Mouse (Mus musculus): ENCODE data around the gene Rasl2-9. TPM values are rescaled to one million over a fixed set of nuclear protein-coding genes. Genes with fewer than 3 reads are reported as not detected.
"Not testable (repeated sequence)": the region's sequence is repeated elsewhere in the genome, so short reads cannot be mapped to it uniquely, and the experiment has no call there.

Rasl2-9 gene
- total RNA-seq (2021), result under 1 TPM in 1 of 2 experiments, not detected in 1; 0.59 TPM
- long read RNA-seq, experiment 1, result 0 reads
- long read RNA-seq, experiment 2, result 0 reads

DNA sequence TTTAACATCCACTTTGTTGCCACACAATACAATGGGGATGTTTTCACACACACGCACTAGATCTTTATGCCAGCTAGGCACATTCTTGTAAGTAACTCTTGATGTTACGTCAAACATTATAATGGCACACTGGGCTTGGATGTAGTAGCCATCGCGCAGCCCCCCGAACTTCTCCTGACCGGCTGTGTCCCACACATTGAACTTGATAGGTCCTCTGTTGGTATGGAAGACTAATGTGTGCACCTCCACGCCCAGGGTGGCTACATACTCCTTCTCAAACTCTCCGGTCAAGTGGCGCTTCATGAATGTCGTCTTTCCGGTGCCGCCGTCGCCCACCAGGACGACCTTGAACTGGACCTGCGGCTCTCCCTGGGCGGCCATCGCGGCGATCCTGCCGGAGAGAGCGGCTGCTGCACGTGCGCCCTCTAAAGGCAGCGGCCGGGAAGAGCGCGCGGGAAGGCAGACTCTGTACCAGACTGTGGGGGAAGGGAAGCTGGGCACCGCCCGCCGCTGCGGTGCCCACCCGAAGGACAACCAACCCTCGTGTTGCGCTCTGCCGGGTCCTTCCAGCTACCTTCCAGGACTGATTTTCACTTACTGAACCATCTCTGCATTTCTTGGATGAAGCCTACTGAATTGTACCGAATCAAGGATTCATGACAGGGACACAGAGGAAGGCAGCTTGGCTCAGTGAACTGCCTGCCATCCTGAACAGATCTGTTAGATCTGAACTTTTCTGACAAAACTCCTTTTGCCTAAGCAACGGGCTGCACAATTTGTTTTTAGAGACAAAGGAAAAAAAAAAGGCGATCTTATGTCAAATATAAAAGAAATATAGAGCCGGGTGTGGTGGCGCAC is at the start of gene Rasl2-9:
TSS of gene Rasl2-9 (minus strand) at position 402 of the 858 bp plus-strand sequence.
- TF ChIP-seq CTCF (conservative IDR thresholded peaks at IDR 0.05), result peak; percentile 97
- H3K4me3 ChIP-seq, result peak within 1 kb of the TSS; percentile 55
- H3K27ac ChIP-seq, result peak within 1 kb of the TSS; percentile 73
- DNase-seq (ENCODE audit: low spot score in 2 of 2), result peak; percentile 52 to 83

DNA sequence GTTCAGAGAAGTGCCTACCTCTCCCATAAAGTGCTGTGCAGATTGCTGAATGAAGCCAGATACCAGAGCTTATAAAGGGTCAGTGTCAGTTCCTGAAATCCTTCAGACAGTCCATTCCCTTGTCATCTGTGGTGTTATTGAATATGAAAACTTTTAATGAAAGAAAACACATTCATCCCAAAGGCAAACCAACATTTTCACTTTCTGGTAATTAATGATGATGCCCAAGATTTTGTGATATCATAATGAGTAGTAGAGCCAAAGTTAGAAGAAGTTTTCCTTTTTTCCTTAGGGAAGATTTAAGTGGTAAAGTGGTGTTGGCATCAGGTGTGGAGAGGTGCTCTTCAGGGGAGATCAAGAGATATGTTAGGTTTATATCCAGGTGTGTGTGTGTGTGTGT is 23.8 kb upstream of the Rasl2-9 start, which contains the start of gene Vmn1r55:
TSS of gene Vmn1r55 (minus strand) at position 101 of the 400 bp plus-strand sequence.
- H3K27ac ChIP-seq; DNase-seq (ENCODE audit: low spot score in 2 of 2); H3K4me3 ChIP-seq: not testable (repeated sequence)

DNA sequence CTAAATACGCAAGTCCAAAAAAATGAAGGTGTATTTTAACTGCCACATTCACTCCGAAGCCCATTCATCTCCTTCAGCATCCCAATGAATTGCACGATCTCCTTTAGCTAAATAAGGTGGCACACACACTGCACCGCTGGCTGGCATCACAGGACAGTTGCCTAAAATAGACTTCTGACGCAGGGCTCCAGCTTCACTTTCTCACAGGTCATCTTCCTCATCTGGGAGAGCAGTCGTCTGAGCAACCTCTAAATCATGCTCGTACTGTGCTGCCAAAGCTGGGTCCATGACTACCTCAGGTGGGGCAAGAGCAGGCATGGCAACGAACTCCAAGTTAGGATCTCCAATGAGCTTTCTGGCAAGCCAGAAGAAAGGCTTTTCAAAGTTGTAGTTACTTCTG is 672 bp downstream of the Rasl2-9 start:
- peak overlapping the region; percentile 55 for H3K4me3 ChIP-seq
- no peak for TF ChIP-seq CTCF (conservative IDR thresholded peaks at IDR 0.05)
- DNase-seq (ENCODE audit: low spot score in 2 of 2), result no peak
- H3K27ac ChIP-seq, result no peak overlapping the region

DNA sequence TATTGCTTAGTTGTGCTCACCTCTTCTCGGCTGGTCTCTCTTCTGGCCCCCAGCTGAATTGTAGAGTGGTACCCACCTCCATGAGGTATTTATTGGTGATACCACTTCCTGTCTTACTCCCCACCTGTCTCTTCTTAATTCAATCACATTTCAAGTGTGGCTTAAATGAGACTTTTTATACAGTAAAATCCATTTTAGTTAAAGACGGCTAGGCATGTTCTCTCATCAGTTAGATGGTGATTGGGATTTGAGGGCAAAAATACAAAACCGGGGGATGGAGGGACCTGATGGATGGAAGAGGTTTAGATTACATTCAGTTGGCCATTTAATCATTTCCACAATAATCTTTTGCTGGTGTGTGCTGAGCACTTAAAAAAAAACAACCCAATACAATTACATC is 8.9 kb downstream of the Rasl2-9 start, which contains the start of gene Rfpl4:
TSS of gene Rfpl4 (minus strand) at position 101 of the 400 bp plus-strand sequence.
- DNase-seq (ENCODE audit: low spot score in 2 of 2), result no peak
- TF ChIP-seq CTCF (conservative IDR thresholded peaks at IDR 0.05), result no peak
- H3K4me3 ChIP-seq, result no peak within 1 kb of the TSS
- no peak within 1 kb of the TSS for H3K27ac ChIP-seq

DNA sequence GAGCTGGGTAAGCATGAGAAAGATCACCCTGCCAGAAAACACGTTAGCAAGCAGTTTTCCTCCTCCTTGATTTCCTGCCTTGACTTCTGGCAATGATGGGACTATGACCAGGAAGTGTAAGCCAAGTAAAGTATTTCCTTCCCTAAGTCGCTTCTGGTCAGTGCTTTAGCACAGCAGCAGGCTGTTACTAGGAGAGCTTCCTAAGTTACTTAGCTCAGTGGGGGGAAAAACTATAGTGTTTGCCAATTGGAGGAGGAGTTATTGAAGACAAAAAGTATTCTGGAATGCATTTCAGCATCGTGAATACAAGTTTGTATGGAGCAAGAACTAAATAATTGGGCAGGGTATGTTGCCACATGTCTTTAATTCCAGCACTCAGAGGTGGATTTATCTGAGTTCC is 13.0 kb downstream of the Rasl2-9 start:
- no peak for DNase-seq (ENCODE audit: low spot score in 2 of 2)
- TF ChIP-seq CTCF (conservative IDR thresholded peaks at IDR 0.05), result no peak
- H3K27ac ChIP-seq, result no peak overlapping the region
- H3K4me3 ChIP-seq, result no peak overlapping the region

DNA sequence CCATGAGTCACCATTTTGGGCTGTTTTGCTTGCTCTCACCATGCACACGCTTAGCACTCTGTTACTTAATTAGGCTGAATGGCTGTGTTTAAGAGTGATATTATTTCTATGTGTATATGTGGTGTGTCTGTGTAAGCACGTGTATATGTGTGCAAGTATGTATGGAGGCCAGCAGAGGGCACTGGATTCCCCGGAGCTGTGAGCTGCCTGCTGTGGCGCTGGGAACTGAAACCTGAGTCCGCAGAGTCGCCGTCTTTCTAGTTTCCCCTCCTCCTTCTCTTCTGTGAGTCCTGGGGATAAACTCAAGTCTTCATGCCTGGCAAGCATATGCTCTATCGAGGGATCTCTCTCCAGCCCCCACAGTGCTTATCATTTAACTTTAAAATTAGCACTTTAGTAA is 16.4 kb downstream of the Rasl2-9 start:
- Histone ChIP-seq H3K27ac (no peak overlapping the region), H3K4me3 (no peak overlapping the region)
- no peak for DNase-seq (ENCODE audit: low spot score in 2 of 2)
- TF ChIP-seq CTCF (conservative IDR thresholded peaks at IDR 0.05), result no peak

DNA sequence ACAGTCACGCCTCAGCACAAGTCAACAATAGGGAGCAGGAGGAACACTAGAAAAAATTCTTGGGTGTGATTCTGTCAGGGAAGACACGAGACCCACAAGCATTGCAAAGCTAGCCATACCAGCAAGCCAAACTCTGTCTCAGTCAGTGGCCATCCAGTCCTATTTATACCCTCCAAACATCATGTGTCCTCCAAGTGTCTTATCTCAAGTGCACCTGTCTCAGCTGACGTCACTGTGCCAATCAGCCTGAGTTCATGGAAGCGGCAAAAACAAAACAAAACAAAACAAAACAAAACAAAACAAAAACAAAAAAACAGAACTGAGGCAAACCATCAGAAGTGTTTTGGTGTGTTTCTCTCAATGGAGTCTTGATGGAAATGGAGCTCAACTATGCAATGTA is 17.5 kb downstream of the Rasl2-9 start:
- no peak overlapping the region for H3K27ac ChIP-seq
- TF ChIP-seq CTCF (conservative IDR thresholded peaks at IDR 0.05), result no peak
- DNase-seq (ENCODE audit: low spot score in 2 of 2), result no peak
- H3K4me3 ChIP-seq, result no peak overlapping the region

DNA sequence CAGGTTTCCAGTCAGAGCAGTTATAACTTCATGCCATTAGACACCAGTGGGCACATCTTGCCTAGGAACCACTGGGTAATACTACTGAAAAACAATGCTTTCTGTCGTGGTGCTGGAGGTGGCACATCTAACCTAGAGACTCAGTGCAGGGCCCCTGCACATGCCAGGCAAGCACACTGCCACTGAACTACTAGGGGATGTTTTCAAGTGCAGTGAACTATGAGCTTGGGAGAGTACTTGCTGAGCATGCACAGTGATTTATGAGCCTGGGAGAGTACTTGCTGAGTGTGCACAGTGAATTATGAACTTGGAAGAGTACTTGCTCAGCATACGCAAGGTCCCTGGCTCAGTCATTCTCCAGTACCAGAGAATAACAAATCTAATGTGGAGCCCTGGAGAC is 23.2 kb downstream of the Rasl2-9 start:
- no peak for TF ChIP-seq CTCF (conservative IDR thresholded peaks at IDR 0.05)
- no peak overlapping the region for H3K4me3 ChIP-seq
- H3K27ac ChIP-seq, result no peak overlapping the region
- no peak for DNase-seq (ENCODE audit: low spot score in 2 of 2)

DNA sequence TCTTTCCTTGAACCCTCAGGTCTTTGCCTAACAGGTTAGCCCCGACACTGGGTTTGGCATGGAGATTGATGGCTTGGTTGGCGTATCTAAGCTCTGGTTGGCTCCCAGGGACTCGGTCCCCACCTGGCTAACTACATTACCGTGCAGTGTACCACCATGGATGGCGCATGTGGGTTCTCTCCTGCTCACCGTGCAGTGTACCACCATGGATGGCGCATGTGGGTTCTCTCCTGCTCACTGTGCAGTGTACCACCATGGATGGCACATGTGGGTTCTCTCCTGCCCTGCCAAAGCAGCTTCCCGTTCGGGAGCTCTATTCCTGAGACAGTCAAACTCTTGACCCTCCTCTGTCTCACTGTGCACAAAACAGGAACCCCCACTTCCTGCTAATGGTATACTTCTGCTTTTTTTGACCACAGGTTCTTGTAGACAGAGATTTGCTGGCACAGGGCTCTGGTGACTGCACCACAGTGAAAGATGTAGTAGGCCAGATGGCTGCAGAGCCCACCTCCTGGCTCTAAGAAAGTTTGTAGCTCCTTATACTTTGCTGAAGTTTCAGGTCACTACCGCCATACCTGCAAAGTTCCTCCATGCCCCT is 24.6 kb downstream of the Rasl2-9 start:
- no peak overlapping the region for H3K27ac ChIP-seq
- H3K4me3 ChIP-seq, result no peak overlapping the region
- TF ChIP-seq CTCF (conservative IDR thresholded peaks at IDR 0.05), result no peak
- no peak for DNase-seq (ENCODE audit: low spot score in 2 of 2)

DNA sequence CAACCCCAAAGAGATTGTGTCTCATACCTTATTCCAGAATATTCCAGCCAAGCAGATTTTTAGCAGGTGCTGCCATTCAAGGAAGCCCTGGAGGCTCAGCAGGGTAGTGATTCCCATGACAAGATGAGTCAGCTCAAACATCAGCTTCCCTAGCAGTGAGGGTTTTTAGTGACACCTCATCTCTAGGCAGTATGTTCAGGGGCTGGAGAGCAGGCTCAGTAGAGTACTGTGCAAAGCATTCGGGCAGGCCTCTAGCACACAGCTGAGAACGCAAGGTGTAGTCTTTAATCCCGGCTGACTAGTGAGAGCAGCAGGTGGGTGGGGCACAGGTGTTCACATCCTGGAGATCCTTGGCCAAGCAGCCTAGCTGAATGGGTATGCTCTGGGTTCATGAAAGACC is 26.0 kb downstream of the Rasl2-9 start:
- no peak for DNase-seq (ENCODE audit: low spot score in 2 of 2)
- Histone ChIP-seq H3K27ac (no peak overlapping the region), H3K4me3 (no peak overlapping the region)
- TF ChIP-seq CTCF (conservative IDR thresholded peaks at IDR 0.05), result 0 out of 2 replicates have a peak, but pooled peaks have one; percentile 26

DNA sequence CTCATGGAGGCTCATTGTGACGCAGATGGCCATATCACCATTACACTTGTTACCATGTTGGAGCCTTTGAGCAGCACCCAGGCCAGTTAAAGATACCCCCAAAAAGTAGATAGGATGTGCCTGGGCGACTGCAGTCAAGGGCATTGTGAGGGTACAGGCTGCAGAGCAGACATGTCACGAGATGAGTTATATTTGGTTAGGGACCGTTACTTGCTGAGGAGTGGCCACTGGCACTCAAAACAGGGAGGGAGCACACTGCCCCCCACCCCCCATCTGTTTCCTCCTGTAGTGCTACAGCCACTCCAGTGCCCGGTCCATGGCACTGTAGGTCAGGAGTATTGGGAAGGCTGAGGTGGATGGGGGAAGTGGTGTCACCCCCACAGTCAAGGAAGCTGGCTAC is 27.0 kb downstream of the Rasl2-9 start:
- H3K4me3 ChIP-seq, result no peak overlapping the region
- no peak for DNase-seq (ENCODE audit: low spot score in 2 of 2)
- TF ChIP-seq CTCF (conservative IDR thresholded peaks at IDR 0.05), result no peak
- H3K27ac ChIP-seq, result no peak overlapping the region

DNA sequence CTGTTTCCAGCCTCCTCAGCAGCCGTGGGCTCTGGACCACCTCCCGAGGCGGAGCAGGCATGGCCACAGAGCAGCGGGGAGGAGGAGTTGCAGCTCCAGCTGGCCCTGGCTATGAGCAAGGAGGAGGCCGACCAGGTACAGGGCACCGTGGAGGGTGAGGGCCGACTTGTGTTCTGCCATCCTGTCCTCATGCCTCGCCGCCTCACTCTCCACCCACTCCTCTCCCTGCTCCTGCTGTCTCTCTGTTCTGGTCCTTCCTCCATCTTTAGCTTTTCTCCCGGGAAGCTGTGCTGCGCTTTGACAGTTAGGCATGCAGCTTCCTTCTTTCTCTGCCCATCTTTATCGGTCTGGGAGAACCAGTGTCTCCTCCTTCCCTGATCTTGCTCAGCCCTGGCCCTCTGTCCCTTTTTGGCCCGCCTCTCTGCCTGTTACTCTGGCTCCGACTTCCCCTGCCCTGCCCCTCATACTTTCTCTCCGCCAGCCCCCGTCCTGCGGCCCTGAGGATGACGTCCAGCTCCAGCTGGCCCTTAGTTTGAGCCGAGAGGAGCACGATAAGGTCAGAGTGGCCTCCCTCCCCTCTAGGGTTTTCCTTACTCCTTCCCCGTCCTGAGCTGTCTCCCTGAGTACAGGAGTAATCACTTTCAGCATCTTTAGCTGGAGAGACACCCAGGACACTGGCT is 32.8 kb downstream of the Rasl2-9 start:
- DNase-seq (ENCODE audit: low spot score in 2 of 2), result peak in 1 of 2 experiments; percentile 35
- H3K27ac ChIP-seq, result peak overlapping the region; percentile 88
- H3K4me3 ChIP-seq, result no peak overlapping the region; the same call in 1 of the 2 replicates
- no peak for TF ChIP-seq CTCF (conservative IDR thresholded peaks at IDR 0.05)

DNA sequence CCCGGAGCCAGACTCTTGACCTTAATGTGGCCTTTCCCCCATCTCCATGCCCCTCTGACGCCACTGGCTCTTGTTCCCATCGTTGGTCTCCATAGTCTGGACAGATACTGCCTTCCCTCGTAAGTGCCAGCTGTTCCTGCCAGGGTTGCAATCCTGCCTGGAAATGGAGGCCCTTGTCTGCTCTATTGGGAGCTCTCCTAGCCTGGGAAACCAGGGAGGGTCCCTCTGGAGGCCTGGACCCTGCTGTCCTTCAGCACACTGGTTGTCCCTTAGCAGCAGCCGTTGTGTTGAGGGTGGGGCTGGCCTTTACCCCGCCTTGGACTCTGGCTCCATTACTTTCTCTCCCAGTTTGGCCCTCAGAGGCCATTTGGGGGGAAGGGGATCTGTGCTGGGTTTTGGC is 33.4 kb downstream of the Rasl2-9 start:
- peak overlapping the region; percentile 88 for H3K27ac ChIP-seq
- TF ChIP-seq CTCF (conservative IDR thresholded peaks at IDR 0.05), result no peak
- no peak for DNase-seq (ENCODE audit: low spot score in 2 of 2)
- no peak overlapping the region for H3K4me3 ChIP-seq
